Mouse (Mus musculus) bone marrow, adult 2 months (tissue): ENCODE measurements around the gene Olfr320.

ENCODE experiments used
- CTCF ChIP-seq: fragments of 200-500 bp; IDR thresholded peaks from 2 replicates; pipeline ENCODE4 v1.5.1; 2011; ENCODE audit warnings: low read length, control low read depth; ENCODE audit not compliant: control insufficient read depth, insufficient read depth
- POLR2A ChIP-seq: fragments of 200-500 bp; IDR thresholded peaks from 2 replicates; pipeline ENCODE4 v1.6.1; 2011; ENCODE audit warnings: low read depth, mild to moderate bottlenecking, control low read depth, low read length, borderline replicate concordance; ENCODE audit not compliant: control insufficient read depth

GRCm38 (mm10) chr11:58636376-58636977 lies 44.4 kb upstream of the Olfr320 start:
- TF ChIP-seq CTCF (peak; percentile 89), POLR2A (no peak)
